Mouse (Mus musculus): ENCODE measurements around the gene Sf1. TPM values are rescaled to one million over a fixed set of nuclear protein-coding genes. Genes with fewer than 3 reads are reported as not detected.
A peak's percentile ranks its signal among the peaks of the same experiment; 100 is the strongest.

Gene Sf1
- polyA plus RNA-seq, 2 experiments, result 57.4 to 57.9 TPM

DNA sequence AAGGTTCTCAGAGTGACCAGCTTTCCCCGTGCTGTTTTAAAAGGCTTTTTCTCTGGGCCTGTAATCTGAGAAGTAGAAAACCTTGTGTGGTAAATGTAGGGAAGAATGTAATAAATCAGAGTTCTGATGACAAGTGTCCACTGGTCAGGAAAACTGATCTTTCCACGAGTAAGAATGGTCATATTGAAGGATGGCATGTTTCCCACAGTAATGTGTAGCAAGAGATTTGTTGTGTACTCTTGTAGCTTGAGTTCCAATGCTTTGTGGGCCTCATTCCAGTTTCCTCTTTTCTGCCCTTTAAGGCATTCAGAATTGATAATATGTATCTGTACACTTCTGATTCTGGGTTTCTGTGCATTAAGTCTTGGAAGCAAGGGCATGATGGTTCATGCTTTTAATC, 1.4 kb downstream of the Sf1 start:
- DNase-seq (ENCODE audit: low read depth in 3 of 3, low spot score in 3 of 3) (no peak), ATAC-seq (ENCODE audit: insufficient read depth) (no peak)
- Histone ChIP-seq H3K4me1 (replicated peaks; ENCODE audit: control insufficient read depth in 2 of 2, insufficient read depth in 2 of 2, low read length in 1 of 2) (peaks cover 14 to 19% of the 10 kb centered on the region in 2 experiments), H3K36me3 (replicated peaks; ENCODE audit: control insufficient read depth, insufficient read depth, low read depth) (peaks cover 52% of the 10 kb centered on the region), H3K9ac (replicated peaks) (peak overlapping the region; percentile 97), H3K4me2 (ENCODE audit: low read depth) (peak overlapping the region; percentile 99), H3K27ac (peak overlapping the region; percentile 32), H3K27me3 (ENCODE audit: control insufficient read depth, insufficient read depth, low read length) (no peaks in the 10 kb centered on the region), H3K4me3 (ENCODE audit: insufficient read depth in 1 of 2, low read depth in 2 of 2, low read length in 2 of 2) (peak overlapping the region; percentile 94), H3K9me3 (ENCODE audit: control insufficient read depth, low read length) (no peaks in the 10 kb centered on the region)
- TF ChIP-seq CTCF (IDR thresholded peaks at IDR 0.05; ENCODE audit: low read depth), result no peak
- no peak for TF ChIP-seq EP300 (IDR thresholded peaks at IDR 0.05; ENCODE audit: low read depth)
- under 1% methylated on average over 2 of the region's 2 CpGs for WGBS (ENCODE audit: insufficient replicate concordance)

DNA sequence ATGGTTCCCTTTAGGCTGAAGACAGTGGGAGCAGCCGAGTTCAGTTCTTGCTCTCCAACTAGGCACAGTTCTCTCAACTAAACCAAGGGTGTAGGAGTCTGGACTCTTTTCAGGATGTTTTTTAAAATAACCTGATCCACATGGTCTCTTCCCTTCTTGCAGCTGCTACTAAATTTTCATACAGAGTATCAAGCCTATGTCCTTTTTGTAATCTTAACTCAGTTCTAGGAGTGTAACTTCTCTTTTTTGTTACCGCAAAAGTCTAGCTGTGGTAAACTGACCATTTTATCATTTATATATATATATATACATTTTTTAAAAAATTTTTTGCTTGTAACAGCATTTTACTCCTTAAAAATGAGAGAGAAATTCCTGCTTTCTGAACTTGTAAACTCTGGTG, 6.7 kb downstream of the Sf1 start:
- H3K4me3 ChIP-seq (ENCODE audit: insufficient read depth in 1 of 2, low read depth in 2 of 2, low read length in 2 of 2), result no peak overlapping the region
- H3K27ac ChIP-seq, result no peak overlapping the region
- no peaks in the 10 kb centered on the region for H3K9me3 ChIP-seq (ENCODE audit: control insufficient read depth, low read length)
- H3K4me1 ChIP-seq (replicated peaks; ENCODE audit: control insufficient read depth in 2 of 2, insufficient read depth in 2 of 2, low read length in 1 of 2), result peaks cover 4 to 6% of the 10 kb centered on the region in 2 experiments; a peak in 3 of 4 replicates
- no peaks in the 10 kb centered on the region for H3K27me3 ChIP-seq (ENCODE audit: control insufficient read depth, insufficient read depth, low read length)
- H3K4me2 ChIP-seq (ENCODE audit: low read depth), result no peak overlapping the region
- TF ChIP-seq EP300 (IDR thresholded peaks at IDR 0.05; ENCODE audit: low read depth) (no peak), CTCF (IDR thresholded peaks at IDR 0.05; ENCODE audit: low read depth) (no peak)
- H3K36me3 ChIP-seq (replicated peaks; ENCODE audit: control insufficient read depth, insufficient read depth, low read depth), result peaks cover 98% of the 10 kb centered on the region
- no peak for ATAC-seq (ENCODE audit: insufficient read depth)
- no peak overlapping the region for H3K9ac ChIP-seq (replicated peaks)
- WGBS (ENCODE audit: insufficient replicate concordance), result 81% methylated on average over 2 of the region's 2 CpGs
- no peak for DNase-seq (ENCODE audit: low read depth in 3 of 3, low spot score in 3 of 3)

DNA sequence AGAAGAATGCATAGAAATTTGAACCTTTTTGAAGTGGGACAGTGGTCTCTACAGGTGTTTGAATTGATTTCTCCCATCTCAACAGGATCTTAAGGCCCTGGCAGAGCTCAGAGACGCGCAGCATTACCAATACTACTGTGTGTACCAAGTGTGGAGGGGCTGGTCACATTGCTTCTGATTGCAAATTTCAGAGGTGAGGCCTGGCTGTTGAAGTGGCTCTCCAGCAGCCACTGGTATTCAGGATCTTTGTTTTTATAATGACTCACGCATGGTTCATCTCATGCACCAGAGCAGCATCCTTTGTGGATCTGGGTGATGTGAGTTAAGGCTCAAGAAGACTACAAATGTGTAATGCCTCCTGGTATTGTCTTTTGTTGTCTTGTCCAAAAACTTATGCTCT, 8.9 kb downstream of the Sf1 start:
- Histone ChIP-seq H3K27me3 (ENCODE audit: control insufficient read depth, insufficient read depth, low read length) (no peaks in the 10 kb centered on the region), H3K4me2 (ENCODE audit: low read depth) (no peak overlapping the region), H3K4me3 (ENCODE audit: insufficient read depth in 1 of 2, low read depth in 2 of 2, low read length in 2 of 2) (no peak overlapping the region), H3K27ac (no peak overlapping the region), H3K36me3 (replicated peaks; ENCODE audit: control insufficient read depth, insufficient read depth, low read depth) (peaks cover 98% of the 10 kb centered on the region), H3K9me3 (ENCODE audit: control insufficient read depth, low read length) (no peaks in the 10 kb centered on the region), H3K9ac (replicated peaks) (no peak overlapping the region), H3K4me1 (replicated peaks; ENCODE audit: control insufficient read depth in 2 of 2, insufficient read depth in 2 of 2, low read length in 1 of 2) (no peaks in the 10 kb centered on the region)
- DNase-seq (ENCODE audit: low read depth in 3 of 3, low spot score in 3 of 3), result no peak
- 89% methylated on average over 3 of the region's 3 CpGs for WGBS (ENCODE audit: insufficient replicate concordance)
- ATAC-seq (ENCODE audit: insufficient read depth), result no peak
- TF ChIP-seq CTCF (IDR thresholded peaks at IDR 0.05; ENCODE audit: low read depth), result no peak
- no peak for TF ChIP-seq EP300 (IDR thresholded peaks at IDR 0.05; ENCODE audit: low read depth)

DNA sequence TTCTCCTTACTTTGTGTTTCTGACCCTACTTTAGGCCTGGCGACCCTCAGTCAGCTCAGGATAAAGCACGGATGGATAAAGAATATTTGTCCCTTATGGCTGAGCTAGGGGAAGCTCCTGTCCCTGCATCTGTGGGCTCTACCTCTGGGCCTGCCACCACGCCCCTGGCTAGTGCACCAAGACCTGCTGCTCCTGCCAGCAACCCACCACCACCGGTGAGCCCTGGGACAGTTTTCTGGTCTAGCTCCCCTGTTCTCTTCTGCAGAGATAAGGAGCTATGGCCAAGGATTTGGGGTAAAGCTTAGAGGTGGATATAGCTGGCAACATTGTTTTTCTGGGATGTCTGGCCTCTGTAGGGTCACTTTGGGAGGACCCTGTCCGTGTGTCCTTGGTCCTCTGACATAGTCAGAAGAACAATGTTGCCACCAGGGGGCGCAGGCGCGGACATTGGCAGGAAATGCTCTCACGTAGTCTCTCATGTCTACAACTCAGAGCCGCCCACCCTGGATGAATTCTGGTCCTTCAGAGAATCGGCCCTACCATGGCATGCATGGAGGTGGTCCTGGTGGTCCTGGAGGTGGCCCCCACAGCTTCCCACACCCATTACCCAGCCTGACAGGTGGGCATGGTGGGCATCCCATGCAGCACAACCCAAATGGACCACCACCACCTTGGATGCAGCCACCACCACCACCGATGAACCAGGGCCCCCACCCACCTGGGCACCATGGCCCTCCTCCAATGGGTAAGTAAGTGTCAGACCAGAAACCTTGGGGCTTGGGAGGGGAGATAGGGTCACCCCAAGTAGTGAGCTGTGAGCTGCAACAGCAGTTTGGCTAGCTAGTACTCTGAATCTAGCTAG, 10.3 kb downstream of the Sf1 start:
- Histone ChIP-seq H3K9me3 (ENCODE audit: control insufficient read depth, low read length) (no peaks in the 10 kb centered on the region), H3K36me3 (replicated peaks; ENCODE audit: control insufficient read depth, insufficient read depth, low read depth) (peaks cover 96% of the 10 kb centered on the region), H3K4me1 (replicated peaks; ENCODE audit: control insufficient read depth in 2 of 2, insufficient read depth in 2 of 2, low read length in 1 of 2) (no peaks in the 10 kb centered on the region), H3K27ac (no peak overlapping the region), H3K9ac (replicated peaks) (no peak overlapping the region), H3K27me3 (ENCODE audit: control insufficient read depth, insufficient read depth, low read length) (no peaks in the 10 kb centered on the region), H3K4me3 (ENCODE audit: insufficient read depth in 1 of 2, low read depth in 2 of 2, low read length in 2 of 2) (no peak overlapping the region), H3K4me2 (ENCODE audit: low read depth) (no peak overlapping the region)
- ATAC-seq (ENCODE audit: insufficient read depth) (peak; percentile 25; the same call in 1 of the 2 replicates), DNase-seq (ENCODE audit: low read depth in 3 of 3, low spot score in 3 of 3) (peak; percentile 40 to 50 (median 42))
- WGBS (ENCODE audit: insufficient replicate concordance), result 57% methylated on average over 12 of the region's 12 CpGs
- TF ChIP-seq EP300 (IDR thresholded peaks at IDR 0.05; ENCODE audit: low read depth), result no peak
- TF ChIP-seq CTCF (IDR thresholded peaks at IDR 0.05; ENCODE audit: low read depth), result peak; percentile 88

DNA sequence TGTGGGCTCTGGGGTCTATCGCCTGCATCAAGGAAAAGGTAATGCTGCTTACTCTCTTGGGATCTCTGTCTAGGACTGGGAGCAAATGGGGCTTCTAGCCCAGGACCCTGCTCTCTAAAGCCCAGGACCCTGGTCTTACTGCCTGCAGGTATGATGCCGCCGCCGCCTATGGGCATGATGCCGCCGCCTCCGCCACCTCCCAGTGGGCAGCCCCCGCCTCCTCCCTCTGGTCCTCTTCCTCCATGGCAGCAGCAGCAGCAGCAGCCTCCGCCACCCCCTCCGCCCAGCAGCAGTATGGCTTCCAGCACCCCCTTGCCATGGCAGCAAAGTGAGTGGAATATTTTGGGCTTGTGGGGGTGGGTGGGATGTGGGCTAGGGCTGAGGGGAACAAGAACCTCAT, 11.1 kb downstream of the Sf1 start:
- no peak overlapping the region for H3K27ac ChIP-seq
- H3K4me2 ChIP-seq (ENCODE audit: low read depth), result no peak overlapping the region
- H3K9me3 ChIP-seq (ENCODE audit: control insufficient read depth, low read length), result no peaks in the 10 kb centered on the region
- TF ChIP-seq EP300 (IDR thresholded peaks at IDR 0.05; ENCODE audit: low read depth), result no peak
- TF ChIP-seq CTCF (IDR thresholded peaks at IDR 0.05; ENCODE audit: low read depth), result no peak
- H3K9ac ChIP-seq (replicated peaks), result no peak overlapping the region
- no peak overlapping the region for H3K4me3 ChIP-seq (ENCODE audit: insufficient read depth in 1 of 2, low read depth in 2 of 2, low read length in 2 of 2)
- H3K36me3 ChIP-seq (replicated peaks; ENCODE audit: control insufficient read depth, insufficient read depth, low read depth), result peaks cover 90% of the 10 kb centered on the region
- WGBS (ENCODE audit: insufficient replicate concordance), result 98% methylated on average over 10 of the region's 10 CpGs
- DNase-seq (ENCODE audit: low read depth in 3 of 3, low spot score in 3 of 3) (no peak), ATAC-seq (ENCODE audit: insufficient read depth) (no peak)
- no peaks in the 10 kb centered on the region for H3K4me1 ChIP-seq (replicated peaks; ENCODE audit: control insufficient read depth in 2 of 2, insufficient read depth in 2 of 2, low read length in 1 of 2)
- no peaks in the 10 kb centered on the region for H3K27me3 ChIP-seq (ENCODE audit: control insufficient read depth, insufficient read depth, low read length)

Measured in liver, embryonic 14.5 days (tissue).